Mouse (Mus musculus): ENCODE data around the gene Mapk3.
"Not testable (repeated sequence)": the region's sequence is repeated elsewhere in the genome, so short reads cannot be mapped to it uniquely, and the experiment has no call there.

Gene Mapk3

DNA sequence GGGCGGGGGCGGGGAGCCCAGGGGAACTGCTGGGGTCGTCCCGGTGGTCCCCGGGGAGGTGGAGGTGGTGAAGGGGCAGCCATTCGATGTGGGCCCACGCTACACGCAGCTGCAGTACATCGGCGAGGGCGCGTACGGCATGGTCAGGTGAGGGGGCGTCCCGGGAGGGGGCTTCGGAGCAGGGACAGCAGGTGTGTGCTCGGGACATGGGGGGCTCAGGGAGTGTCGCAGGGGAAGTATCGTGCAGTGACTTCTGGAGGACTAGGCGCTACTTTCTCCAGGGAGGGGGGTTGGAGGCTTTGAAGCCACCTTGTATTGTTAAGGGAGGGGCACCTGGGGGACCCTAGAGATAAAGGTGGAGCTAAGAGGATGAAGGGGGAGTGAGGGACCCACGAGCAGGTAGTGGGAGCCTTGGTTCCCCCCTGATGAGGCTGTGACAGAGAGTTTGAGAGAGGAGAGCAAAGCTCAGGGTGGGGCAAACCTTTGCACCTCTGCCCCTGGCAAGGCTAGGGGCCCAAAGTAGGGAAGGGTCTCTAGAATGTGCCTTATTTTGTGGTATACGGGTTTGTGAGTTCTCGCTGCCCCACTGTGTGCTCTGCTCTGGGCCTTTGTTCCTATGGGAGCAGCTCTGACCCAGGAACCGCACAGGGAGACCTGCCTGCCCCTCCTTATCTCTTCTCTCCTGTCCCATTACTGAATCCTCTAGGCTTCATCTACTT lies 430 bp downstream of the Mapk3 start:
- no peak for DNase-seq (ENCODE audit: low spot score)

DNA sequence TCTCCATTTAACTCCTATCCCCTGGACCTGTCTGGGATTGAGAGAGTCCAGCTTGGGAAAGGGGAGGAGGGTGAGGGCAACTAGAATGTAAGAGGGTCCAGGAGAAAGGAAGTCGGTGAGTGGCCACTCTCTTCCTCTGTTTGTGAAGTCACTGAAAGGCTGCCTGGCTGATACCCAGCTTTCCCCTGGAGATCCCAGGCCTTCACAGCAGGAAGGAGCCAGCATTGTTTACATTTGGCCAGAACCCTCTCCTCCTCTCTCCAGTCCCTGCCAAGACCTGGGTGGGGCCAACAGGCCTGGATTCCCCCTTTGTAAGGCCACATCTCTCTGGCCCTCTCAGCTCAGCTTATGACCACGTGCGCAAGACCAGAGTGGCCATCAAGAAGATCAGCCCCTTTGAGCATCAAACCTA lies 996 bp downstream of the Mapk3 start:
- DNase-seq (ENCODE audit: low spot score): peak; percentile 61

DNA sequence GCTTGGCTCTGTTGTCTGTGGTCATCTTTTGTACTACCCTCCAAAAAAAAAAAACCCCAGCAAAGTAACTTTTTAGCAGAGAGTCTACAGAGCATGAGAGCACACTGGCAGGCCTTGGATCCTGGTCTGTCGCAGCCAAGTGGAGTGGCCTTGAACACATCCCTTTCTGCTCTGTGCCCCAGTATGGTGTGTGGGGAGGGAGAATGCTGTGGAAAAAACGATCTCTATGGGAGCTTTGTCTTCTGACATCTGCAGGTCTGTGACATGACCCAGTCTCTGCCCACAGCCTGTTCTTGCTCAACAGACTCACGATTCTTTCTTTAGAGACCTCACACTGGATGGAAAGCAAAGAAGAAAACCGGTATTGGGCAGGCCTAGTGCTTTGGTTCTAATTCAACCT lies 1.6 kb downstream of the Mapk3 start:
- no peak for DNase-seq (ENCODE audit: low spot score)

DNA sequence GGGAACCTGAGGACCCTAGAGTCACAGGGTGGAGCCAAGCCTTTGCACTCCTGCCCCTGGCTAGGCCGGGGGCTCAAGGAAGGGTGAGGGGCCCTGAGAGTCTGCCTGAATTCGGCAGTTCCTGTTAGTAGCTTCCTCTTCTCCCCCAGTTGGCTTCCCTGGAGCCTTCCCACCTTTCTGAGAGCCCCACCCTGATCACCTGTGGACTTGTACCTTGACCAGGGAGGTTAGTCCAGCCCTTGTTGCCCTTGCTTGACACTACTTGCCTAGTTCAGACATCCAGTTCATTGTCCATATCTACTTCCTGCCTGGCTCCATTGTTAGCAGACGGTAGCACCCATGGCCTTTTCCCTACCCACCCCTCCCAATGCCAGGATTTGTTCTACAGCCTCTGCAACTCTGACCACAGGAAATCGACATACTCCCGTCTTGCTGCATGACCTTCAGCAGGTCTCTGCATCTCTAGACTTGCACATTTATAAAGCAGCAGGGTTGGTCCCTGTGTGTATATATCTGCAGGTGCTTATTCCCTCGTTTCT lies 2.2 kb downstream of the Mapk3 start:
- DNase-seq (ENCODE audit: low spot score): no peak

DNA sequence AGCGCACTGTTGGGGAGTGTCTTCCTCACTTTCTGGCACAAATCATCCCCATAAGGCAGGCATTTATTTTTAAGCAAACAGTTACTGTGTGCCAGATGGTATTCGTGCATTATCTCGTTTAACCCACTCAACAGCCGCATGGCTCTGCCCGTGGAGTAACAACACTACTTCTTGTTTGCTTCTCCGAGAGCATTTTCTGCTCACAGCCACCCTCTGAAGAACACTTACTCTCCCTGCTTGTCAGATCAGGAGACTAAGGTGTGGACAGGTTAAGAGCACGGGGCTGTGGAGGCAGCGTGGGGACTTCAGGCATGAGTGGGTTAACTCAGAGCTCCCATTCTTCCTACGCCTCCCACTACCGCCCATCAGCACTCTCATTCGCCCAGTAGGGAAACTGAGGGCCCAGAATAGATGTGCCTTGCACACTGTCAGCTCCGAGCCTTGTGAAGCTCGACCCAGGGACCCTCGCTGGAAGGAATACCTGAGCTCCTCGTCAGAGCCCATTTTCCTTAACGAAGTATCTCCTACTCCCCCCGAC lies 3.1 kb downstream of the Mapk3 start:
- no peak for DNase-seq (ENCODE audit: low spot score)

GRCm38 (mm10) chr7:126765540-126765939 lies 6.1 kb downstream of the Mapk3 start:
- no peak for DNase-seq (ENCODE audit: low spot score)

DNA sequence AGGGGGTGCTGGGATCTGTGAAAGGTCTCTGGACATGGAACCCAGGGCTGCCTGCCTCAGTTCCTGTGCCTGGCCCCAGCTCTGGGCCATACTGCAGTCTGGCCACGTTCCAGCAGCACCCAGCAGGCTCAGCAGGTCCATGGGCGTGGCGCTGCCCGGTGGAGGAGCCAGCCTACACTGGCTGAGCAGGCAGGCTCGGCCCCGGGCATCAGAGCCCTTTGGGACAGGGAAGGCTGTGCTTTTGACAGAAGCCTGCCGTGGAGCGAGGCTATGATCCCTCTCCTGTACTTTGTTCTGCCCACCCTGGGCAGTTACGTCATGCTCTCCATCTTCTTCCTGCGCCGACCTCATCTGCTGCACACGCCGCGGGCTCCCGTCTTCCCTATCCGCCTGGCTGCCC lies 6.8 kb downstream of the Mapk3 start, which contains the start of gene Gdpd3:
Gdpd3 (plus strand) TSS at position 134 of the 400 bp plus-strand sequence.
- no peak for DNase-seq (ENCODE audit: low spot score)

GRCm38 (mm10) chr7:126767001-126767400 lies 7.6 kb downstream of the Mapk3 start:
- DNase-seq (ENCODE audit: low spot score): no peak

GRCm38 (mm10) chr7:126770784-126771183 lies 11.4 kb downstream of the Mapk3 start:
- DNase-seq (ENCODE audit: low spot score): no peak

DNA sequence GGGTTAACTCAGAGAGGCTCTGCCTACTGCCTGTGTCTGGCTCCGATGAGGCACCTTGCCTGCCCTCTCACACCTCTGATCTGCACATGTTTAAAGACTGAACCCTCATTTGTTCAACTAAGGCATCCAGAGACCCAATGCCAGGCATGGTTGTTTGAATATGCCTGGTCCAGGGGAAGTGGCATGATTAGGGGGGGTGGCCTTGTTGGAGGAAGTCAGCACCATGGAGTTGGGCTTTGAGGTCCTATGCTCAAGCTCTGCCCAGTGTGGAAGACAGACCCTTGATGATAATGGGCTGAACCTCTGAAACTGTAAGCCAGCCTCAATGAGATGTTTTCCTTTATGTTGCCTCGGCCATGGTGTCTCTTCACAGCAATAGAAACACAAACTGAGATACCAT lies 13.9 kb downstream of the Mapk3 start:
- DNase-seq (ENCODE audit: low spot score): no peak

- no peak for DNase-seq (ENCODE audit: low spot score)
These were observed 15.1 kb downstream of the Mapk3 start for GRCm38 (mm10) chr7:126774463-126774862.

DNA sequence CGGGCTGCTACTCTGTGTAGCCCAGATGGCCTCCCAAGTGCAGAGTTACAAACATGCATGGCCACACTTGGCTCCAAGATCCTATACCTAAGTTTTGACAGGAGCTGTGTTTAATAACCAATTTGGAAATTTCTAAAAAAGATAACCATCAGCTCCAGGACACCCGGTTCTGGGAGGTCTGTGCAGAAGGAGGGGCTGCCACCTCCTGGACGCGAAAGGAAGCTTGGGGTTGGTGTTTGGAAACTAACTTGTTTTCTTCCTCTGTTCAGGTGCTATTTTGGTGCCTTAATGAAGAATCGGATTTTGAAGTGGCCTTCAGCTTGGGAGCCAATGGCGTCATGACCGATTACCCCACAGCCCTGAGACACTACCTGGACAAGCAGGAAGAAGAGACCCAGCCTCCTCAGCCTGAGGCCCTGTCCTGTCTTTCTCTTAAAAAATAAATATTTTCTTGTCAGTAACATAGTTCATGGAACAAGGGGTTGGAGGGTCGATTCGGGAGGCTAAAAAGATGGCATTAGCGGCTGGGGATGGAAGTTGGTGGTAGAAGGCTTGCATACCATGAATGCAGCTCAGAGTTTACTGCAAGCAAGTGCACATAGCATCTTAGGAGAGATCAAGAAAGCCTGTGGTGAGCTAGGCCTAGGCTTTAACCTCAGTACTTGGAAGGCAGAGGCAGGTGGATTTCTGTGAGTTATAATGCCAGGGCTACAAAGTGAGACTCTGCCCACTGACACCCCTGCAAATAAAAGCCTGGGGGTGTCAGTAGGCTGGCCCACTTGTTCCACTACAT lies 16.0 kb downstream of the Mapk3 start:
- no peak for DNase-seq (ENCODE audit: low spot score)

DNA sequence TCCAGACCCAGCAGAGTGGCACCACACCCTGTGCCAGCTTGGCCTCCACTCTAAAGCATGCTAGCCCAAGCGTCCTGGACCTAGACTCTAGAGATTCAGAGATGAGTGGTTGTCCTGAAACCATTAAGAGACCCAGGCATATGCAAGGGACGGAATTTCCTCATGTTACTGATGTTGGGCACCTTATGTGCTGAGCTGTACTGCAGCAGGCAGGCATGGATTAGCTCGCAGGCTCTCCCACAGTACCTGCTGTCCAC lies 16.5 kb downstream of the Mapk3 start:
- DNase-seq (ENCODE audit: low spot score): no peak

DNA sequence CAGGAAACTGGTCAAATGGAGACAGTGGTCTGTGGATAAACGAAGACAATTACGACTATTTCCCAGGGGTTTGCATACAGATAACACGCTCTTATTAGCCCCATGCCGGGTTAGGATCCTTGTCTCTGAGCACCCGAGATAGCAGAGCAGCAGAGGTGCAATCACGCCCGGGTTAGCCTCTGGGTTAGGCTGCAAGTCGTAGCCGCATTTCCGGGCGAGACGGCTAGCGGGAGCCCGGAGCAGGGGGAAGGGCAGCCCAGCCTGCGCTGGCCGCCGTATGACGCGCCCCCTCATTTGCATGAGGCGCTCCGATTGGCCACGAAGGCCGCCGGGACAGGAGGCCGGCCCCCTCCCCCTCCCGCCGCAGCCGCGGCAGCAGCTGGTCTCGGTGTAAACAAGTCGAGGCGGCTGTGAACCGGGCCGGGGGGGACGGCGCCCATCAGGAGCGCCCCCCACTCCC lies 17.2 kb downstream of the Mapk3 start, which contains the start of gene Ypel3:
Ypel3 (plus strand) TSS at position 358 of the 460 bp plus-strand sequence.
- DNase-seq (ENCODE audit: low spot score): no peak

DNA sequence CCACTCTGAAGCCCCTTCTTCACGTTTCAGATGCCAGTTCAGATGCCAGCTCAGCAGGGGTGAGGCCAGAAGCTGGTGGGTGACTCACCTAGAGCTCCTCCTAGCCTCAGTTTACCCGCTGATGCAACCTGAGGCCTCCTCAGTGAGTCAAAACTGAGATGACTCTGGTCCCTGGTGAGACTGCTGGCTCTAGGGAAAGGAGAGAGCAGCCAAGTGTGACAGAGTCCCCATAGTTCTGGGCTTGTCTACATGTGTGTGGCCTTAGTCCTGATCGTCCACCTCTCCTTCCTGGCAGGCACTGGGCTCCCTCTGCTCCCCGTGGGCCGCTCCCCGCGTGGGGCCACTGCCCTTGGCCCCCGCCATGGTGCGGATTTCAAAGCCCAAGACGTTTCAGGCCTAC lies 18.1 kb downstream of the Mapk3 start:
- DNase-seq (ENCODE audit: low spot score): no peak

DNA sequence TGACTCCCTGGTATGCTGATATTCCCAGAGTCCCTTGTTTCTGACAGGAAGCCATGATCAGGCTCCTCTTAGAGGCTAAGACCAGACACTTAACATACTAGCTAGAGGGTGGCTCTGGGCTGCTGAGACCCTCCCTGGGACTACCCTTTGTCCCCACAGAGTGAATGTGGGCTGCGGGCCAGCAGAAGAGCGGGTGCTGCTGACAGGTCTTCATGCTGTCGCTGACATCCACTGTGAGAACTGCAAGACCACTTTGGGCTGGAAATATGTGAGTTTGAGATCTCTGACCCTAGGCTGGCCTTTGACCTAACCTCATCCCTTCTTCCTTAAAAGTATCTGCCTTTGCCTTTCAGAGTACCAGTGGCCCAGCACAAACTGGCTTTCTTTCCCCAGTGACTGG lies 18.7 kb downstream of the Mapk3 start:
- DNase-seq (ENCODE audit: low spot score): no peak

GRCm38 (mm10) chr7:126779101-126779500 lies 19.7 kb downstream of the Mapk3 start:
- not testable (repeated sequence) for DNase-seq (ENCODE audit: low spot score)

DNA sequence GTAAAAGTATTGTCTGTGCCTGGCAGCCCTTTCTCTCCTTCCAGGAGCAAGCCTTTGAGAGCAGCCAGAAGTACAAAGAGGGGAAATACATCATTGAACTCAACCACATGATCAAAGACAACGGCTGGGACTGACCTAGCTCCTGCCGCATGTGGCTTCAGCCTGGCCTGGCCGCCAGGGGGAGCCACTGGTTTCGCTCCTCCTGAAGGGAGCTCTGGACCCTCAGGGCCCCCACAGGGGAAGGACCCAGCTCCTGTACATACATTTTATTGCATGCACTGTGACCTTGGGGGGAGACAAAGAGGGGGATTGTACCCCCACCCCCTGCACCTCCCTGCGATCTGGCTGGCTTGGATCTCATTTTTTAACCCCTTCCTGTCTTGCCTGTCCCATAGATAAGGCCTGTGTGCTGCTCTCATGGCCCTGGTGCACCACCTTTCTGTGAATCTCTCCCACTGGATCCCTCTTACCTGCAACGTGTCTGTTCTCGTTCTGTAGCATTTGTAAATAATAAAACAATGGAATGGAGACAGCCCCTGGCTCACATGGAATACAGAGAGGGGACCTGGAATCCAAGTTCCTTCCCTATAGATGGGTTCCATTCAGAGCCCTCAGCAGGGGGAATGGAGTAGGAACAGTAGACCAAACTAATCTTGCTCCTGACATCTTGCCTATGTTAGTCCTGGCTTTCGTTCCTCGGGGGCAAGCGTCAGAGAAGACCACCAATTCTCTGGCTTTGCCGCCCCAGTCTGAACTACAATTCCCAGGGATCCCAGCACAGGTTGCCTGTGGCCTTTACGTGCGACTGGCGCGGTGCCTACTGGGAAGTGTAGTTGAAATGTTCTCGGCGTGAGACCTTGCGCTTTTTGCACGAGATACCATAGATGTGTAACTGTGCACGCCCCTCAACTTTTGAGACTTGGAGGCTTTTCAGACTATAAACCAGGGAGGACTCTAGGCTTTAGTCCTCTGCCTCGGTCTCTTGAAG lies 20.9 kb downstream of the Mapk3 start:
- no peak for DNase-seq (ENCODE audit: low spot score)

DNA sequence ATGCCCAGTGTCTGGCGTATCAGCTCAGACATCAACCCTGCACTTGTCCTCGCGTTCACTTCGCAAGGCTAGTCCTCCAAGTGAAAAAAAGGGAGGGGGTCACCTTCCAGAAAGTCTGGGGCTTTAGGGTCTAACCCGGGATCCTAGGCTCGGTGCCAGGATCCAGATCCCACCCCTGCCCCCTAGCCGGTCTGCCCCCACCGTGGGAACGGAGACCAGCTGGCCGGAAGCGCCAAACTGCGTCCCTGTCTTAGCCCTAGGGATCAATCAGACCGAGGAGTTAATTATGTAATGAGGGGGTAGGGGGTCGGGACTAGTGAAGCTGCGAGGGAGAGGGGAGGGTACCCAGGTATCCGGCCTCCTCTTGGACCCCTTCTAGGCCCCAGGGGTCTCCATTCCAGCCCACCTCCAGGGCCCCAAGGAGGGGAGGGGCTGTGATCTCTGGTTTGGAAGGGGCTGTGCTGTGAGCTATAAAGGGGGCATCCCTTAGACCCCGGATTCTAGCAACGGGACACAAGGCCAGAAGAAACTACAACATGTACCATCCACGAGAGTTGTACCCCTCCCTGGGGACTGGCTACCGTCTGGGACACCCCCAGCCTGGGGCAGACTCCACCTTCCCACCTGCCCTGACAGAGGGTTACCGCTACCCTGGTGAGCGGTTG lies 21.7 kb downstream of the Mapk3 start, which contains the start of gene Tbx6:
Tbx6 (plus strand) TSS at position 513 of the 665 bp plus-strand sequence.
- DNase-seq (ENCODE audit: low spot score): no peak

GRCm38 (mm10) chr7:126781661-126782370 lies 22.4 kb downstream of the Mapk3 start:
- no peak for DNase-seq (ENCODE audit: low spot score)

All from ovary, postnatal 10 days (tissue).